Mouse (Mus musculus) small intestine, adult 2 months (tissue): Measurements from ENCODE around the gene 4930539E08Rik. TPM values are rescaled to one million over a fixed set of nuclear protein-coding genes. Genes with fewer than 3 reads are reported as not detected.

ENCODE experiments used
- H3K27ac ChIP-seq: fragments of 200-500 bp; 2 replicates; pipeline ENCODE4 v1.5.1; 2012; ENCODE audit warnings: low read depth, low read length, control low read depth, inconsistent platforms; ENCODE audit not compliant: insufficient read depth
- H3K27me3 ChIP-seq: fragments of 200-500 bp; 2 replicates; pipeline ENCODE4 v1.6.1; 2012; ENCODE audit warnings: mild to moderate bottlenecking, moderate library complexity, low read length, inconsistent platforms; ENCODE audit not compliant: control insufficient read depth, insufficient read depth
- H3K36me3 ChIP-seq: fragments of 200-500 bp; 2 replicates; pipeline ENCODE4 v1.6.1; 2012; ENCODE audit warnings: mild to moderate bottlenecking, low read length, control low read depth, inconsistent platforms; ENCODE audit not compliant: control insufficient read depth, insufficient read depth
- H3K4me1 ChIP-seq: fragments of 200-500 bp; 2 replicates; pipeline ENCODE4 v1.6.1; 2012; ENCODE audit warnings: low read length, inconsistent platforms, mixed read lengths; ENCODE audit not compliant: control insufficient read depth, insufficient read depth, insufficient read length
- H3K4me3 ChIP-seq: fragments of 200-500 bp; 2 replicates; pipeline ENCODE4 v1.5.1; 2012; ENCODE audit warnings: low read depth, mild to moderate bottlenecking, control low read depth, inconsistent platforms, low read length, moderate library complexity
- CTCF ChIP-seq: fragments of 200-500 bp; IDR thresholded peaks from 2 replicates; pipeline ENCODE4 v1.5.1; 2012; ENCODE audit warnings: low read depth, mild to moderate bottlenecking, control low read depth, inconsistent platforms, low read length, moderate library complexity, mixed read lengths; ENCODE audit not compliant: insufficient replicate concordance, insufficient read length; ENCODE audit errors: extremely low read depth
- POLR2A ChIP-seq: fragments of 200-500 bp; IDR thresholded peaks from 2 replicates; pipeline ENCODE4 v1.6.1; 2012; ENCODE audit warnings: low read depth, mild to moderate bottlenecking, control low read depth, inconsistent platforms, low read length, moderate library complexity
- WGBS: fragments of 180-500 bp; shearing (Covaris S2); methylation state at CpG from one replicate; pipeline ENCODE4 v1.1.7; 2018; 5-methylcytosine and 5-hydroxymethylcytosine counted together
- polyA plus RNA-seq: library from polyadenylated mRNA; depleted of rRNA; stranded (reverse); fragments of >200 nt; gene quantifications from 2 replicates; pipeline ENCODE4 v1.2.3, GENCODE M21; 2012

Gene 4930539E08Rik
- polyA plus RNA-seq, 1 experiment, result 94.4 TPM

DNA sequence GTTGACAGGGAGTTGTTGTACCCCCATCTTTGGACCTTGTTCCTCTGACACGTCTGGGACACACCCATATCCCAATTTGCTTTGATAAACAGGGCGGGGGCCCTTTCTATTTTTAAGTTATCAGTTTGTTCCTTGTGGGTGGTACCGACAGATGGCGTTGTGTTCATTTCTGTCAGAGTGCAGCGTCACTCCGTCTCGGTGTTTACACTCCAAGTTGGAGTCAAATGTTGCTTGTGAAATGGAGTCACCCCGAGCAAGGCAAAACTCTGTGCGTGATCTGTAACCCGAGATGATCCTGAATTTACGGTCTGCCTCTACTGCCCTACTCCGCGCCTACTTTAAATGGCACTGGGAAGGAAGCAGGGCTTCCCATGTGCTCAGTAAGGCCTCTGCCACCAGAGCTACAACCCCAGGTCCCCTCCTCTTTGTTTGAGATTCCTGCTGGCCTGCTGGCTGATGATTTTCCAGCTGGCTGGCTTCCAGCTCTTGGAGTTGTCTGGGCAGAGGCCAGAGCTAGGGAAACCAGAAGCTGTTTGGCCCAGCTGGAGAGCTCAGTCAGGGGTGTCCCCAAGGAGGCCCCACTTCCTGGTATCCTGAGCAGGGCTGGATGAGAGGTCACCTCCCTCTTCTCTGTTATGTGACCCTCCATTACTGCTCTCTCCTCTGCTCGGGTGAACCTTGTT, 15.4 kb upstream of the 4930539E08Rik start:
- Histone ChIP-seq H3K4me3 (peak overlapping the region; percentile 13), H3K27me3 (no peaks in the 10 kb centered on the region), H3K4me1 (peaks cover 20% of the 10 kb centered on the region), H3K36me3 (no peaks in the 10 kb centered on the region), H3K27ac (peak overlapping the region; percentile 91)
- WGBS, result 7% methylated on average over 14 of the region's 14 CpGs
- TF ChIP-seq CTCF, result peak; percentile 36; the same call in 1 of the 2 replicates
- TF ChIP-seq POLR2A, result no peak

DNA sequence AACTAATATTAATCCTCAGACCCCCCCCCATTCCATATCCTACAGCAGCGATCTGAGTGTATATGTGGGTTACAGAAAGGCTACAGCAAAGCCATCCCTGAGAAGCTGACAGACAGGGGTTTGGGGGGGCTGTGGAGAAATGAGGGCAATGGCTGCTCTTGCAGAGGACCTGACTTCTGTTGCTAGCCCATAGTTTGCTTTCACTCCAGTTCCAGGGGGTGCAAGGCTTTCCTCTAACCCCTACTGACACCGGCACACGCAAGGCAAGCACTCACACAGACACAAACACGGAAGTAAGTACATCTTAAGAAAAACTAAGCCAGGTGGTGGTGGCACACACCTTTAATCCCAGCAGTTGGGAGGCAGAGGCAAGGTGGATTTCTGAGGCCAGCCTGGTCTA, 14.2 kb upstream of the 4930539E08Rik start:
- H3K4me1 ChIP-seq, result peaks cover 29% of the 10 kb centered on the region
- H3K36me3 ChIP-seq, result no peaks in the 10 kb centered on the region
- no peak for TF ChIP-seq CTCF
- no peak for TF ChIP-seq POLR2A
- 0 out of 2 replicates have a peak overlapping the region, but pooled peaks have one; percentile 19 for H3K27ac ChIP-seq
- no peaks in the 10 kb centered on the region for H3K27me3 ChIP-seq
- WGBS, result 62% methylated on average over 4 of the region's 4 CpGs
- H3K4me3 ChIP-seq, result no peak overlapping the region

DNA sequence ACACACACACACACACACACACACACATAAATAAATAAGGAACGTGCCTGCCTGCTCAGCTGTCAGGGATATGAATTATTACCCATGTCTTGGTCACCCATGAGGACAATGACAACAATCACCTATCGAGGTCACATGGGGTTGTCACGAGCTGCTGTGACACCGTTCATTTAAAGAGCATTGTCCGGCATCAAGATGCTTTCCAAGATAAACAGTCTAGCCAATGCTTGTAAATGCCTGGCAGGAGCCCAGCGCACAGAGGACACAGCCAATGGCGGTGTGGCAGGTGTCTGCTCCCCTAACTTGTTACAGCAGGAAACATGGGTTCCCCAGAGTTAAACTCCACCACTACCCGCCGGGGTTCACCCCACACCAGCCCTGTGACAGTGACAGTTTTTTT, 12.9 kb upstream of the 4930539E08Rik start:
- H3K27me3 ChIP-seq, result no peaks in the 10 kb centered on the region
- no peak overlapping the region for H3K4me3 ChIP-seq
- TF ChIP-seq CTCF, result no peak
- no peak for TF ChIP-seq POLR2A
- no peak overlapping the region for H3K27ac ChIP-seq
- 14% methylated on average over 9 of the region's 9 CpGs for WGBS
- H3K36me3 ChIP-seq, result no peaks in the 10 kb centered on the region
- peaks cover 26% of the 10 kb centered on the region for H3K4me1 ChIP-seq

DNA sequence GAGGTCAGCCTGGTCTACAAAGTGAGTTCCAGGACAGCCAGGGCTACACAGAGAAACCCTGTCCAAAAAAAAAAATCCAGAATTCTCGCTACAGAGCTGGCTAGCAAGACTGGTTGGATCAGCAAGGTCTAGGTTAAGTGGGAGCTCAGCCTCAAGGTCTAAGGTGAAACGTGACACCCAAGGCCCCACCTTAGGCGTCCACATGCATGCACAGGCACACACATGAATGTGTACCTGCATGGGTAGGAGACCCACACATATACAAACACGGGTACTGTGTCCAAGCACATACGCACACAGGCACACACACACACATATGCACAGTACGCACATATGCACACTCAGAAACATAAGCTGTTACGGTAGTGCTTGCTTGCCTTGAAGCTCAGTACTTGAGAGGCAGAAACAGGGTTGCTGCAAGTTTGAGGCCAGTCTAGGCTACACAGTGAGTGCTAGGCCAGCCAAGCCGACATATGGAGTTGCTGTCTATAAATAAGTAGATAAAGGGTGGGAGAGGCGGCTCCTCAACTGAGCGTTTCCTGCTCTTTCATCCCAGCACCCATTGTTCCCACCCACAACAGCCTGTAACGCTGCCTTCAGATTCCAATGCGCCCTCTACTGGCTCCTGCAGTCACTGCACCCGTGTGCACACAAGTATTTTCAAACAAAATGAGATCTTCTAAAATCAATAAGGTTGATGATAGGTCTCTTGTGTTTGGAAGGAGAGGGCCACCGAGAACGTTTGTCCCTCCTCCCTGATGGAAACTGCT, 11.9 kb upstream of the 4930539E08Rik start:
- TF ChIP-seq CTCF (peak; percentile 90; the same call in 1 of the 2 replicates), POLR2A (no peak)
- H3K4me1 ChIP-seq, result peaks cover 26% of the 10 kb centered on the region
- H3K27me3 ChIP-seq, result no peaks in the 10 kb centered on the region
- H3K27ac ChIP-seq, result no peak overlapping the region
- 38% methylated on average over 15 of the region's 15 CpGs for WGBS
- no peaks in the 10 kb centered on the region for H3K36me3 ChIP-seq
- no peak overlapping the region for H3K4me3 ChIP-seq

DNA sequence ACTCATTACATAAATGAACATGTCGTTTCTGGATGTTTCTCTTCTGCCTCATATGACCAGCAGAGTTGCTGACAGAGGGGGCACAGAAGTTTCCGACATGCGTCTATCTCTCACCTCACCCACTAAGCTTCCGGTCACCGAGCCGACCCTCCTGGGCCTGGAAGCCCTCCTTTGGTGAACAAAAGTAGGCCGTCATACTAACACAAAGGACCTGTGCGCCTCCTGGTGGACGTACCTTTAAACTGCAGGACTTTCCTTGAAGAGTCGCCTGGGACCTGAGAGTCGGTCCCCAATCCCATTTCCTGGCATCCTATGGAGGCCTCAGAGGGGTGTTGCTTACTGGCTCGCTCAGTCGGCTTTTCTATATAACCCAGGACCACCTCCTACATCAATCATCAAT, 11.3 kb upstream of the 4930539E08Rik start:
- TF ChIP-seq CTCF (peak; percentile 91; the same call in 1 of the 2 replicates), POLR2A (no peak)
- 22% methylated on average over 13 of the region's 13 CpGs for WGBS
- no peak overlapping the region for H3K27ac ChIP-seq

GRCm38 (mm10) chr17:28924957-28925595, 10.0 kb upstream of the 4930539E08Rik start:
- Histone ChIP-seq H3K27me3 (no peaks in the 10 kb centered on the region), H3K27ac (no peak overlapping the region), H3K36me3 (no peaks in the 10 kb centered on the region), H3K4me3 (no peak overlapping the region), H3K4me1 (peaks cover 24% of the 10 kb centered on the region)
- WGBS, result 75% methylated on average over 8 of the region's 8 CpGs
- TF ChIP-seq POLR2A (no peak), CTCF (no peak)

More for the DNA sequence above, 11.3 kb upstream of the 4930539E08Rik start:
- Histone ChIP-seq H3K36me3 (no peaks in the 10 kb centered on the region), H3K4me3 (no peak overlapping the region), H3K4me1 (peaks cover 28% of the 10 kb centered on the region), H3K27me3 (no peaks in the 10 kb centered on the region)

DNA sequence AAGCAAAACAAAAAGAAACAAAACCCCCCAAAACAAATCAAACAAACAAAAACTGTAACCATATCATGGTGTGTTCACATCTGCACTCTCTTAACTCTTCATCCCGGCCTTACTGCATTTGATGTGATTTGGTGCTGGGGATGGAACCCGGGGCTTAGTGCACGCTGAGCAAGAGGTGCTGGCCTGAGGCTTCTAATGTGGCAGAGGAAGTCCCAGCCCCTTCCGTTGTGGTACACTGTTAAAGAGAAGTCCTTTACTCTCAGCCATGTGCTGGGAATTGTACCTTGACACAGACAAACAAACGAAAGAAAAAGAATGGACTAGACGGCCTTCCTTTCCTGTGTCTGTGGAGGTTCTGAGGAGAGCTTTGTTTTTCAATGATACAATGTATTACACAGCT, 7.0 kb upstream of the 4930539E08Rik start:
- 58% methylated on average over 6 of the region's 6 CpGs for WGBS
- Histone ChIP-seq H3K27me3 (no peaks in the 10 kb centered on the region), H3K27ac (no peak overlapping the region), H3K36me3 (no peaks in the 10 kb centered on the region), H3K4me3 (no peak overlapping the region), H3K4me1 (peaks cover 18% of the 10 kb centered on the region; the same call in 1 of the 2 replicates)
- TF ChIP-seq POLR2A (no peak), CTCF (no peak)
